Mouse (Mus musculus): ENCODE data around the gene Mrm3. TPM values are rescaled to one million over a fixed set of nuclear protein-coding genes. Genes with fewer than 3 reads are reported as not detected.

Gene Mrm3
- polyA plus RNA-seq, 1 experiment from 2014 or later: 18.6 TPM

Other genes starting within 250 kb of the Mrm3 start
- not detected in 2 replicates for gene 1700016K19Rik, start 243.8 kb upstream of the Mrm3 start, polyA plus RNA-seq (2014; fragmentation: Nextera tagmentation; extraction: Ambion mirVana)
- gene Rflnb, start 215.9 kb upstream of the Mrm3 start, polyA plus RNA-seq (2014; fragmentation: Nextera tagmentation; extraction: Ambion mirVana): 22.9 and 24.3 TPM in 2 replicates
- 50.1 and 50.8 TPM in 2 replicates for gene Vps53, start 64.1 kb upstream of the Mrm3 start, polyA plus RNA-seq (2014; fragmentation: Nextera tagmentation; extraction: Ambion mirVana)
- 37.2 and 40.1 TPM in 2 replicates for gene Fam57a, start 64.0 kb upstream of the Mrm3 start, polyA plus RNA-seq (2014; fragmentation: Nextera tagmentation; extraction: Ambion mirVana)
- 0.46 TPM in 1 of 2 replicates, not detected in the other for gene Dbil5, start 26.1 kb upstream of the Mrm3 start, polyA plus RNA-seq (2014; fragmentation: Nextera tagmentation; extraction: Ambion mirVana)
- gene Gemin4, start 26.1 kb upstream of the Mrm3 start, polyA plus RNA-seq (2014; fragmentation: Nextera tagmentation; extraction: Ambion mirVana): 37.9 and 43.6 TPM in 2 replicates
- 116 and 118 TPM in 2 replicates for gene Glod4, start within 50 bp of the Mrm3 start, polyA plus RNA-seq (2014; fragmentation: Nextera tagmentation; extraction: Ambion mirVana)
- gene Nxn, start 155.4 kb downstream of the Mrm3 start, polyA plus RNA-seq (2014; fragmentation: Nextera tagmentation; extraction: Ambion mirVana): 55.3 and 57.7 TPM in 2 replicates
- 124 and 136 TPM in 2 replicates for gene Timm22, start 163.2 kb downstream of the Mrm3 start, polyA plus RNA-seq (2014; fragmentation: Nextera tagmentation; extraction: Ambion mirVana)

Measured in neural tube, embryonic 11.5 days (tissue).